Mouse (Mus musculus) right cerebral cortex, postnatal 25 days (tissue): ENCODE data around the gene Arhgap21.

Experiments used
- DNase-seq: peaks from one replicate; pipeline ENCODE4 v3.0.0; 2022

Arhgap21 gene

DNA sequence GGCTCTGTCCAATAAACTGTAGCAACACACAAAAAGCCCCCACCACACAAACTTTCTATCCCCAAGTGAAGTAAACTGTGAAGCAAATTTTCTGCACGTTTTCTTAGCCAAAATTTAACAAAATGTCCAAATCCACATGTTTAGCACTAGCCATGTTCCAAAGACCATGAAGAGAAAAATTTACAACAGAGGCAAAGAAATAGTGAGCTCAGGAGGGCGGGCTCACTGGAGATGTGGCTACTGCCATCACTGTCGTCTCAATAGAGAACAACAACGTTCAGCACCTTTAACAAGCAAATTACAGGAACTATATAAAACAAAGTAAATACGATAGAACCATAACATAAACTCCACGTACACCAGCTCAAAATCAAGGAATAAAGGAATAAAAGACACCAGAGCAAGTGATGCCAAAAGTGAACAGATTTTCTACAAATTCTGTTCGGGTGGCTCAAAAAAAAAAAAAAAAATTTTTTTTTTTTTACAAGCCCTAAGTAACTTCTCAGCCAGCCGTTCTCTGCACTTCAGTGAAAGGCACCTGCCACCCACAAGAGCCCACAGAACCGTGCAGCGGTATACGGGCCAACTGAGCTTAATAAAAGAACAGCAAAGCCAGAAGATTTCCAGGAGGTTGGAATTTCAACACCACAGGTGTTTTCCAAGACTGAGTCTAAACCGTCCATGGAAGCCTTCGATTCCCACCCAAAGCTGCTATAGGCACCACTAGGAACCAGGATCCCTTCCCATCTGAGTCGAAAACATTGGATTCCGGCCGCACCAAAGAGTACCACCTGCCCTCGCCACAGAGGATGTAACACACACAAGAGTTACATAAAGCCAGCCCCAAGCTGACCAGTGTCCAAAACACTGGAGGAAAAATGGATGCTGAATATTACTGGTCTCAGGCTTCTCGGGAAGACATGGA is 2.2 kb downstream of the Arhgap21 start:
- no peak for DNase-seq

- DNase-seq = no peak
Observed at GRCm38 (mm10) chr2:20965361-20965760, 3.3 kb downstream of the Arhgap21 start.

DNA sequence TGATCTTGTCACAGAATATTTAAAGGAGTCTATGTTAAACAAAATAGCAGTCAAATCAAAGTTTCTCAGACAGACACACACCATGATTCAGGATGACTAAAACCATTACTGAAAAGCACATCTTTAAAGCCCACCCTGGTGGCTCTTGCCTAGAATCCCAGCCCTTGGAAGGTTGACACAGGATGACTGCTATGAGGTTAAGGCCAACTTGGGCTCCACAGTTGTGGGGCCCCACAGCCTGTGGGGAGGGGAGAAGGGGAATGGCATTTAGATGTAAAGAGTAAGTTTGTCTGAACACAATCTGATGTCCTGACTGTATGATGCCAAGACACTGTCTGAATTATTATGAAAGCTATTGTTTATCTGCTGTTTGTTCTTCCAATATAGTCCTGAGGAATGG is 4.2 kb downstream of the Arhgap21 start:
- DNase-seq = no peak

DNA sequence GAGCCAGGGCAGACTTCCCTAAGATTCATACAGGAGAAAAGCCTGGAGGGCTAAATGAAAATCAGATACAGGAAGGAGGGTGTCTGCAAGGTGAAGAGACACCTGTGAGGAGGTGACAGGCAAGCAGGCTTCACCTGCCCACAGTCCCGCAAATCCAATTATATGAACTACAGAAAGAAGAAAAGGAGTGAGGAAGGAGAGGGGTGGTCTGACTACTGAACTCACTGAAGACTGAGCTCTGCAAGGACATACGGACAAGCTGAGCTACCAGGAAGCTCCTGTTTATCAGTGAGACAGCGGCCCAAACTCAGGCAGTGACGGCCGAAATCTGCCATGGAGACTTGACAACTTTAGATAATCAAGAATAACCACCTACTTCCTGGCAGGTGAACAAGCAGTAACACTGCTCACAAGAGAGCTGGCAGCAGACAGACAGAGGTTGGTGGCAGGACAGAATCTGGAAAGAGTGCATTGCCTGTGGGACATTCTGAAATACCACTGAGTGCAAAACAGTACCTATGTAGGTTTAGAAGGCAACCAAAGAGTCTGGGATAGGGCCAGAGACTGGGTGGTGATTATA is 5.4 kb downstream of the Arhgap21 start:
- no peak for DNase-seq

GRCm38 (mm10) chr2:20962284-20962683 is 6.4 kb downstream of the Arhgap21 start:
- peak; percentile 15 for DNase-seq

DNA sequence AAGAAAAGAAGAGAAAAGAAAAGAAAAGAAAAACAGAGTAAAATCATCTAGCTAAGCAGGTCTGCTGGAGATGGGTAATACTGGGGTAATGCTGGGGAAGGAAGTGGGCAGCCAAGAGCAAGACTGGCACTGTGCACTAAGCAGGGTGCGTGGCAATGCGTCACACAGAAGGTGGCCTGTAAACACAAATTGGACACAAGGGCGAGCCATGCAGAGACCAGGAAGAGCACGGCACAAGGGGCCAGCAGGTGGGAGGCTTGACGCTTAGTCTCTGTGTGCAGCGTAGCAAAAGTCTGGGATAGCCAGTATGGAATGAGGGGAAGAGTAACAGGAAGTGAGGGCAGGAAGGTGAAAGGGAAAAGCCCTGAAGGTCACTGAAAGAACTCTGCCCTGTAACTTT is 6.9 kb downstream of the Arhgap21 start:
- no peak for DNase-seq

GRCm38 (mm10) chr2:20961295-20961694 is 7.4 kb downstream of the Arhgap21 start:
- no peak for DNase-seq

- no peak for DNase-seq
Observed at GRCm38 (mm10) chr2:20960668-20961035, 8.0 kb downstream of the Arhgap21 start.

- DNase-seq = no peak
Observed at GRCm38 (mm10) chr2:20959906-20960667, 8.6 kb downstream of the Arhgap21 start.

DNA sequence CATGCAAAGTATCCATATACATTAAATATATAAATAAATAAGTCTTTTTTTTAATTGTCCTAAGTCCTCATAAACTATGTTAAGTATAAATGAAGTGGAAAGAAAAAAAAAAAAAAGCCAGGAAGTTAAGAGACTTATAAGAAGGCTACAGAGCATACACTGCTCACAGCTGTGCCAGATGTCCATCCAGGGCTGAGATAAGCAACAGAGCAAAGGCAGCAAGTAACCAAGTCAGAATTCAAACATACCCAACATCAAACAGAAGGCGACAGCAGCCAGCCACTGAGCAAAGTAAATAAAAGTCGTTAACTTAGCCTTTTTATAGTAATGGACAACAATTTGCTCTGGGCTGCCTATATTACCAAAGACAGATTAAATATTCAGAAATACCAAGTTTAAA is 9.6 kb downstream of the Arhgap21 start:
- no peak for DNase-seq

GRCm38 (mm10) chr2:20957995-20958394 is 10.7 kb downstream of the Arhgap21 start:
- no peak for DNase-seq

- DNase-seq = no peak
Observed at GRCm38 (mm10) chr2:20956716-20957115, 12.0 kb downstream of the Arhgap21 start.

GRCm38 (mm10) chr2:20955996-20956395 is 12.7 kb downstream of the Arhgap21 start:
- DNase-seq = no peak

GRCm38 (mm10) chr2:20955376-20955775 is 13.3 kb downstream of the Arhgap21 start:
- no peak for DNase-seq

GRCm38 (mm10) chr2:20952716-20953115 is 16.0 kb downstream of the Arhgap21 start:
- no peak for DNase-seq

GRCm38 (mm10) chr2:20949168-20949567 is 19.5 kb downstream of the Arhgap21 start:
- no peak for DNase-seq

- DNase-seq = no peak
Observed at GRCm38 (mm10) chr2:20947036-20947435, 21.6 kb downstream of the Arhgap21 start.

DNA sequence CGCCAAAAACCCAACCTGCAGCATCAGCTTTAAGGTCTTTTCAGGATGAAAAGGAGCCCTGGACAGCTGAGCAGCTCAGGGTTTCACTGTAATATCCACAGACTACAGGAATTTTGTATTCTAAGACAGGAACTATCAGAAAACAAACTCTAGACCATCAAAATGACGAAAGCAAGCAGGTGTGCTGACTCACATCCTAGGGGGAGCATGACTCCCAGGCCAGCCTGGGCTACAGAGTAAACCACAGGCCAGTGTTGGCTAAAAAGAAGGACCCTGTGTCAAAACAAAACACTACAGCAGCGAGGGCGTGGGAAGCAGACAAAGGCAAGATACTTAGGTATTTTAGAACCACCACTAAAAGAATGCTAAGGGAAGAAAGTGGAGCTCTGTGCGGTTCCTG is 23.1 kb downstream of the Arhgap21 start:
- DNase-seq = no peak

DNA sequence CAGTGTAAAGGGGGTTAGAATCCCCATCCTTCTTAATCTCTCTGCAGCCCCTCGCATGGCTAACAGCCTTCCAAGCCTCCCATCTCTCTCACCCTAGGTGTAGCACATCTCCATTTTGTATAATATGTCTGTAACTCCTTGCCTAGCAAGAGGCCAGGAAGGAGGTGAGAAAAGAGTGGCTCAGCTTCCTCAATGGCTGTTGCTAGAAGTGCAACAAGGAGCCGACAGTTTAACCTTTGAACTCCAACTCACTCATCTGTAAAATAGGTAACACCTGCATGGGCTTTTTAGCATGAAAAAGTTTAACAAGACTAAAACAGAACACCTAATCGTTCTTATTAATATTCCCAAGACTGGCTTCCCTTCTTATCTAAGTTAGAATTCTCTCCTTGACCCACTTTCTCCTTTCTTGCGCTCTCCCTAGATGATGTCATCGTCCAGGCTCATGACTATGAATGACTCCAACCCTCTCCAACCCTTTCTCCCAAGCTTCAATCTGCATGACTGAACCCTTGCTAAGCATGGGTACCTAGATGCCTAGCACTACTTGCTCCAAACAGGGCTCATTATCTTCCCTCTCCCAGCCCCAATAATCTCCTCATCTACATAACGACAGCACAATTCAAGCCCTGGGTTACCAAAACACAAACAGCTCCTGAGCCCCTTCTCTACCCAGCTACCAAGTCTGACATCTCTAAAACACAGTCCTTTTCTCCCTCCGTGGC is 24.8 kb downstream of the Arhgap21 start:
- no peak for DNase-seq

- no peak for DNase-seq
Observed at GRCm38 (mm10) chr2:20943222-20943621, 25.5 kb downstream of the Arhgap21 start.

DNA sequence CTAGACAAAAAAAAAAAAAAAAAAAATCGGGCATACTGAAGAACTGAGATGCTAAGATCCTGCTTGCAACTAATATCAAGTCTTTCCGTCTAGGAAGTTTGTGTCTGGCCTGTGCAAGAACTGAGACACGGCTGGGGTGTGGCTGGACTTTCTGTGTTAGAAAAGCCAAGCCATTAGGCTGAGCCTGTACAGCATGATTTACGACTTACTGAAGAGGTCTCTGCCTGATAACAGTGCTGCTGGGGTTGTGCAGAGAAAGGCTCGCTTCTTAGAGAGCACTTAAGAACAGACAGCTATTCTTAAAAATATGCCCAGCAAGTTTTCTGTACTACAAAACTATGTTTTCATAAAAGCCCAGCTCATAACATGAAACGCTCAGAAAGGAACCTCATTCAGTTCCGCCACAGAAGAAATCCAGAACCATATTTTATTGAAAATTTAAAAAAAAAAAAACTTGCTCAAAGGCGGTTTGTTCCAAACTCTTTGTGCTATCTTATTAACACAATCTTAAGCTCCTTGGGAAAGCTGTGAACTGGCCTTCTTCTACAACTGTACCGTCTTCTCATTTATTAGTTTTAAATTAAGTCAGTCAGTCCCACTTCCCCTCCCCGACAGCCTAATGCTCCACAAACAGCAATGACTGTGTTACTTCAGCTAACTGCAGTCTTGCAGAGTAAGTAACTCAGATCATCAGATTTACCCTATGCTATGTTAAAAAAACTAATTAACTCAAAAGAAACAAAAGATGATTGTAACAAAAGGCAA is 26.1 kb downstream of the Arhgap21 start:
- no peak for DNase-seq

DNA sequence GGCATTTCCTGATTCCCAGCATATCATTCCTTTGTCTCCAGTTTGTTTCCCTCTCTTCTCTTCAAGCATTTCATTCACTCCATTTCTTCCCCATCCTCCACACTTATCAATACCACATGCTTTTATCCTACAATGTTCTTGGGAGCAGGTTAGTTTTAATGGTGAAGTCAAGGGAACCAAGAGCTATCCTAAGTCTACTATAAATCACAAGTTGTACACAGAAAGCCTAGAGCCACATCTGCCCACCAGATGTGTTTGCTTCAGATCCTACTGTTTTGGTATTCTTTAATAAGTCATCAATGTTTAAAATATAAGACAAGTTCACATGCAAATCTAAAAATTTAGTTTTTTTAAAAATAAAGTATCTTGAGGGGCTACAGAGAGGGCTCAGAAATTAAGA is 27.6 kb downstream of the Arhgap21 start:
- DNase-seq = no peak
